Mouse (Mus musculus) forebrain, embryonic 13.5 days (tissue): ENCODE measurements at regions not wholly inside any gene's neighbourhood (a gene's known extent, or its start where the extent isn't known, plus 50 kb on each side); places are given as distances from the start of the nearest gene placed in this dataset.

Experiments used
- ATAC-seq: fragments of 200-750 bp; cut with Nextera tagmentation; 2 replicates; pipeline ENCODE4 v1.8.0; 2017
- H3K27ac ChIP-seq: fragments of 300-500 bp; sonication (generic); 2 replicates; pipeline ENCODE4 v1.5.1; 2015; ENCODE audit warnings: inconsistent platforms, mild to moderate bottlenecking, moderate library complexity
- H3K27me3 ChIP-seq: fragments of 300-500 bp; sonication (generic); 2 replicates; pipeline ENCODE4 v1.6.1; 2015; ENCODE audit warnings: mild to moderate bottlenecking, inconsistent platforms
- H3K36me3 ChIP-seq: fragments of 300-500 bp; sonication (generic); 2 replicates; pipeline ENCODE4 v1.6.1; 2015; ENCODE audit warnings: mild to moderate bottlenecking, inconsistent platforms; ENCODE audit not compliant: poor library complexity, severe bottlenecking
- H3K4me1 ChIP-seq: fragments of 300-500 bp; sonication (generic); 2 replicates; pipeline ENCODE4 v1.6.1; 2015; ENCODE audit warnings: inconsistent platforms
- H3K4me2 ChIP-seq: fragments of 300-500 bp; sonication (generic); 2 replicates; pipeline ENCODE4 v1.6.1; 2015; ENCODE audit warnings: inconsistent platforms, mild to moderate bottlenecking, moderate library complexity
- H3K4me3 ChIP-seq: fragments of 300-500 bp; sonication (generic); 2 replicates; pipeline ENCODE4 v1.5.1; 2015; ENCODE audit warnings: mild to moderate bottlenecking, inconsistent platforms
- H3K9ac ChIP-seq: fragments of 300-500 bp; sonication (generic); 2 replicates; pipeline ENCODE4 v1.6.1; 2015; ENCODE audit warnings: mild to moderate bottlenecking, inconsistent platforms
- H3K9me3 ChIP-seq: fragments of 300-500 bp; sonication (generic); replicated peaks from 2 replicates; pipeline ENCODE4 v1.6.1; 2016; ENCODE audit warnings: inconsistent platforms
- WGBS: fragments of 180-500 bp; shearing (Covaris S2); methylation state at CpG from one replicate; pipeline ENCODE4 v1.1.7; 2015; 5-methylcytosine and 5-hydroxymethylcytosine counted together

- Histone ChIP-seq H3K27me3 (peaks cover 10% of the 10 kb centered on the region; the same call in 1 of the 2 replicates), H3K4me3 (no peak overlapping the region), H3K4me1 (peaks cover 28% of the 10 kb centered on the region), H3K9me3 (peaks cover 4% of the 10 kb centered on the region), H3K27ac (0 out of 2 replicates have a peak overlapping the region, but pooled peaks have one; percentile 4), H3K4me2 (no peak overlapping the region), H3K9ac (0 out of 2 replicates have a peak overlapping the region, but pooled peaks have one; percentile 23), H3K36me3 (no peaks in the 10 kb centered on the region)
- ATAC-seq = no peak
- 12% methylated on average over 4 of the region's 4 CpGs for WGBS
Measured at GRCm38 (mm10) chr9:61721071-61721470, 193.3 kb downstream of the Rplp1 start.

GRCm38 (mm10) chr9:61720206-61720605, 194.1 kb downstream of the Rplp1 start:
- WGBS = 25% methylated on average over 5 of the region's 5 CpGs
- peak overlapping the region; percentile 23; the same call in 1 of the 2 replicates for H3K4me2 ChIP-seq
- H3K4me3 ChIP-seq = no peak overlapping the region
- H3K36me3 ChIP-seq = no peaks in the 10 kb centered on the region
- peaks cover 4% of the 10 kb centered on the region for H3K9me3 ChIP-seq
- peak overlapping the region; percentile 31; the same call in 1 of the 2 replicates for H3K27ac ChIP-seq
- ATAC-seq = no peak
- 0 out of 2 replicates have a peak overlapping the region, but pooled peaks have one; percentile 23 for H3K9ac ChIP-seq
- peaks cover 10% of the 10 kb centered on the region; the same call in 1 of the 2 replicates for H3K27me3 ChIP-seq
- peaks cover 26% of the 10 kb centered on the region for H3K4me1 ChIP-seq

- peaks cover 10% of the 10 kb centered on the region; the same call in 1 of the 2 replicates for H3K27me3 ChIP-seq
- WGBS = 56% methylated on average over 4 of the region's 4 CpGs
- peaks cover 44% of the 10 kb centered on the region for H3K4me1 ChIP-seq
Measured at GRCm38 (mm10) chr9:61716751-61717150, 197.6 kb downstream of the Rplp1 start.

GRCm38 (mm10) chr9:61714331-61715035, 199.9 kb downstream of the Rplp1 start:
- 25% methylated on average over 19 of the region's 19 CpGs for WGBS
- H3K4me2 ChIP-seq = no peak overlapping the region; the same call in 1 of the 2 replicates
- H3K9me3 ChIP-seq = peaks cover 4% of the 10 kb centered on the region
- no peaks in the 10 kb centered on the region for H3K36me3 ChIP-seq
- ATAC-seq = no peak
- no peak overlapping the region for H3K9ac ChIP-seq
- peaks cover 9% of the 10 kb centered on the region; the same call in 1 of the 2 replicates for H3K27me3 ChIP-seq
- peak overlapping the region; percentile 31; the same call in 1 of the 2 replicates for H3K27ac ChIP-seq
- peaks cover 31% of the 10 kb centered on the region for H3K4me1 ChIP-seq
- H3K4me3 ChIP-seq = no peak overlapping the region

More at GRCm38 (mm10) chr9:61716751-61717150, 197.6 kb downstream of the Rplp1 start:
- no peak overlapping the region for H3K27ac ChIP-seq
- no peak overlapping the region for H3K9ac ChIP-seq
- no peaks in the 10 kb centered on the region for H3K36me3 ChIP-seq
- no peak overlapping the region for H3K4me2 ChIP-seq
- H3K9me3 ChIP-seq = peaks cover 4% of the 10 kb centered on the region
- no peak overlapping the region for H3K4me3 ChIP-seq
- no peak for ATAC-seq

GRCm38 (mm10) chr9:61713806-61714205, 200.5 kb downstream of the Rplp1 start:
- Histone ChIP-seq H3K9ac (no peak overlapping the region), H3K4me3 (no peak overlapping the region), H3K36me3 (no peaks in the 10 kb centered on the region), H3K4me1 (peaks cover 31% of the 10 kb centered on the region), H3K9me3 (no peaks in the 10 kb centered on the region), H3K27me3 (0 out of 2 replicates have a peak, but pooled peaks cover 7% of the 10 kb centered on the region), H3K27ac (no peak overlapping the region), H3K4me2 (no peak overlapping the region)
- 70% methylated on average over 7 of the region's 7 CpGs for WGBS
- no peak for ATAC-seq

- peaks cover 3% of the 10 kb centered on the region; the same call in 1 of the 2 replicates for H3K27me3 ChIP-seq
- H3K27ac ChIP-seq = no peak overlapping the region
- ATAC-seq = no peak
- no peak overlapping the region for H3K4me3 ChIP-seq
- WGBS = 56% methylated on average over 7 of the region's 7 CpGs
- H3K36me3 ChIP-seq = no peaks in the 10 kb centered on the region
- no peak overlapping the region for H3K9ac ChIP-seq
- H3K4me2 ChIP-seq = no peak overlapping the region
- peaks cover 26% of the 10 kb centered on the region for H3K4me1 ChIP-seq
- no peaks in the 10 kb centered on the region for H3K9me3 ChIP-seq
Measured at GRCm38 (mm10) chr9:61711296-61711695, 203.0 kb downstream of the Rplp1 start.

GRCm38 (mm10) chr9:61707875-61708274, 206.5 kb downstream of the Rplp1 start:
- 92% methylated on average over 7 of the region's 7 CpGs for WGBS
- H3K27ac ChIP-seq = no peak overlapping the region
- no peaks in the 10 kb centered on the region for H3K9me3 ChIP-seq
- no peak overlapping the region for H3K9ac ChIP-seq
- no peaks in the 10 kb centered on the region; the same call in 1 of the 2 replicates for H3K27me3 ChIP-seq
- H3K4me3 ChIP-seq = no peak overlapping the region
- no peaks in the 10 kb centered on the region for H3K36me3 ChIP-seq
- peaks cover 22% of the 10 kb centered on the region for H3K4me1 ChIP-seq
- H3K4me2 ChIP-seq = no peak overlapping the region
- ATAC-seq = no peak

GRCm38 (mm10) chr9:61707296-61707695, 207.0 kb downstream of the Rplp1 start:
- no peak for ATAC-seq
- no peak overlapping the region for H3K4me3 ChIP-seq
- no peaks in the 10 kb centered on the region; the same call in 1 of the 2 replicates for H3K27me3 ChIP-seq
- no peak overlapping the region for H3K9ac ChIP-seq
- H3K4me2 ChIP-seq = no peak overlapping the region
- no peak overlapping the region for H3K27ac ChIP-seq
- no peaks in the 10 kb centered on the region for H3K36me3 ChIP-seq
- H3K9me3 ChIP-seq = no peaks in the 10 kb centered on the region
- H3K4me1 ChIP-seq = peaks cover 27% of the 10 kb centered on the region
- 67% methylated on average over 2 of the region's 2 CpGs for WGBS

GRCm38 (mm10) chr9:61706263-61706755, 208.0 kb downstream of the Rplp1 start:
- no peak for ATAC-seq
- Histone ChIP-seq H3K9me3 (no peaks in the 10 kb centered on the region), H3K27ac (no peak overlapping the region), H3K4me2 (no peak overlapping the region), H3K9ac (no peak overlapping the region), H3K4me1 (peaks cover 27% of the 10 kb centered on the region), H3K36me3 (no peaks in the 10 kb centered on the region), H3K4me3 (no peak overlapping the region), H3K27me3 (peaks cover under 1% of the 10 kb centered on the region; the same call in 1 of the 2 replicates)
- 83% methylated on average over 6 of the region's 6 CpGs for WGBS

- Histone ChIP-seq H3K27ac (no peak overlapping the region), H3K27me3 (peaks cover 5% of the 10 kb centered on the region; the same call in 1 of the 2 replicates), H3K36me3 (no peaks in the 10 kb centered on the region), H3K4me3 (no peak overlapping the region), H3K4me2 (no peak overlapping the region), H3K9me3 (no peaks in the 10 kb centered on the region), H3K4me1 (peaks cover 23% of the 10 kb centered on the region), H3K9ac (no peak overlapping the region)
- WGBS = 79% methylated on average over 5 of the region's 5 CpGs
- peak; percentile 71; the same call in 1 of the 2 replicates for ATAC-seq
Measured at GRCm38 (mm10) chr9:61705586-61706233, 208.6 kb downstream of the Rplp1 start.

GRCm38 (mm10) chr9:61703301-61703700, 211.0 kb downstream of the Rplp1 start:
- no peak overlapping the region for H3K27ac ChIP-seq
- ATAC-seq = 0 out of 2 replicates have a peak, but pooled peaks have one; percentile 50
- WGBS = 25% methylated on average over 11 of the region's 11 CpGs
- no peaks in the 10 kb centered on the region for H3K9me3 ChIP-seq
- peaks cover 26% of the 10 kb centered on the region for H3K27me3 ChIP-seq
- peaks cover 42% of the 10 kb centered on the region for H3K4me1 ChIP-seq
- no peak overlapping the region for H3K4me3 ChIP-seq
- H3K36me3 ChIP-seq = no peaks in the 10 kb centered on the region
- H3K4me2 ChIP-seq = no peak overlapping the region
- H3K9ac ChIP-seq = no peak overlapping the region
